Mouse (Mus musculus): ENCODE measurements at regions not wholly inside any gene's neighbourhood (a gene's known extent, or its start where the extent isn't known, plus 50 kb on each side); places are given as distances from the start of the nearest gene placed in this dataset.

DNA sequence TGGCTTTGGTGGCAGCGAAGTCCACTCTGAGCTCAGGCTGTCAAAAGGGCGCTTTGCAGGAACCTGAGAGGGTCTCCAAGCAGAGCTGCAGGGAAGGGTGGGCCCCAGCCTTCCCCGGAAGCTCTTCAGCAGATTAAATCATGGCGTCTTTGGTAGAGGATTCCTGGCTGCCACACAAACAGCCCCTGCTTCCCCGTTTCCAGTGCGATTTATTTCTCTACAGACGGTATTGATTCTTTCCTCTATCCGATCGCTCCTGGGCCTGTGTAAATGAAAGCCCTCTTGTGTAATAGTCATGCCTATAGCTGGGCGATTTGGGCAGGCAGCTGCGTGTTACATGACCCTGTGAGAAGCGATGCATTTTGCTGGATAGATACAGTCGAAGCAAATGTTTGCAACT, 897.8 kb upstream of the Car8 start:
- ATAC-seq (ENCODE audit: low FRiP score, low TSS enrichment) (no peak), DNase-seq (peak; percentile 43)

DNA sequence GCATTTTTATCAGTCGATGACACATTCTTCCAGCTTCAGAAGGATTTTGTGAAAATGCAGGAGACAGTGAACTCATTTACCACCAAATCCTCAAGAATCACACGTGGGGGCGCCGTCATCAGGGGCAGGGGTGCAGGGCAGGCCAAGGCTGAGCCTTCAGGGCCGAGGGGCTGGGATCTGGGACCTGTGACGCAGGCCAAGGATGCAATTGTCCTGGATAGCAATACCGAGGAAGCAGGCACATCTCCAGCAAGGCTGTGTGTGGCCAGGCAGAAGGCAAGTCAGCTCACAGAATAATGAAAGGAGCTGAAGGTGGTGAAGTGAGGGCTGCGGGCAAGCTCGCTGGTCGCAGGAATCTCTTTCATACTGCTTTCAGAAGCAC, 897.3 kb upstream of the Car8 start:
- Histone ChIP-seq H3K9ac (replicated peaks; ENCODE audit: low read length) (peak overlapping the region; percentile 49), H3K27ac (replicated peaks; ENCODE audit: low read depth, low read length) (peak overlapping the region; percentile 85), H3K36me3 (ENCODE audit: control insufficient read depth, insufficient read depth, low read length) (no peaks in the 10 kb centered on the region), H3K4me1 (ENCODE audit: control insufficient read depth, insufficient read depth, low read length) (peaks cover 7% of the 10 kb centered on the region; the same call in 1 of the 2 replicates), H3K27me3 (ENCODE audit: control insufficient read depth, insufficient read depth, low read length) (no peaks in the 10 kb centered on the region), H3K9me3 (ENCODE audit: control insufficient read depth, low read length) (no peaks in the 10 kb centered on the region), H3K4me2 (ENCODE audit: low read length) (peak overlapping the region; percentile 51), H3K4me3 (replicated peaks; ENCODE audit: low read depth, low read length) (peak overlapping the region; percentile 17)
- DNase-seq (peak; percentile 72), ATAC-seq (ENCODE audit: low FRiP score, low TSS enrichment) (peak; percentile 82)
- 3% methylated on average over 10 of the region's 10 CpGs for WGBS

More for the DNA sequence above, 897.8 kb upstream of the Car8 start:
- Histone ChIP-seq H3K9me3 (ENCODE audit: control insufficient read depth, low read length) (no peaks in the 10 kb centered on the region), H3K36me3 (ENCODE audit: control insufficient read depth, insufficient read depth, low read length) (no peaks in the 10 kb centered on the region), H3K4me3 (replicated peaks; ENCODE audit: low read depth, low read length) (no peak overlapping the region), H3K27ac (replicated peaks; ENCODE audit: low read depth, low read length) (peak overlapping the region; percentile 85), H3K4me2 (ENCODE audit: low read length) (peak overlapping the region; percentile 51), H3K4me1 (ENCODE audit: control insufficient read depth, insufficient read depth, low read length) (peaks cover 7% of the 10 kb centered on the region; the same call in 1 of the 2 replicates), H3K9ac (replicated peaks; ENCODE audit: low read length) (peak overlapping the region; percentile 49), H3K27me3 (ENCODE audit: control insufficient read depth, insufficient read depth, low read length) (no peaks in the 10 kb centered on the region)
- WGBS, result 49% methylated on average over 13 of the region's 13 CpGs

- Histone ChIP-seq H3K4me1 (ENCODE audit: control insufficient read depth, insufficient read depth, low read length) (peaks cover 7% of the 10 kb centered on the region; the same call in 1 of the 2 replicates), H3K4me2 (ENCODE audit: low read length) (peak overlapping the region; percentile 51), H3K36me3 (ENCODE audit: control insufficient read depth, insufficient read depth, low read length) (no peaks in the 10 kb centered on the region), H3K4me3 (replicated peaks; ENCODE audit: low read depth, low read length) (peak overlapping the region; percentile 17), H3K27ac (replicated peaks; ENCODE audit: low read depth, low read length) (peak overlapping the region; percentile 85), H3K27me3 (ENCODE audit: control insufficient read depth, insufficient read depth, low read length) (no peaks in the 10 kb centered on the region), H3K9ac (replicated peaks; ENCODE audit: low read length) (peak overlapping the region; percentile 49), H3K9me3 (ENCODE audit: control insufficient read depth, low read length) (no peaks in the 10 kb centered on the region)
- 9% methylated on average over 21 of the region's 21 CpGs for WGBS
- ATAC-seq (ENCODE audit: low FRiP score, low TSS enrichment) (peak; percentile 83), DNase-seq (peak; percentile 98)
Observed at GRCm38 (mm10) chr4:9135481-9136187, 896.8 kb upstream of the Car8 start.

DNA sequence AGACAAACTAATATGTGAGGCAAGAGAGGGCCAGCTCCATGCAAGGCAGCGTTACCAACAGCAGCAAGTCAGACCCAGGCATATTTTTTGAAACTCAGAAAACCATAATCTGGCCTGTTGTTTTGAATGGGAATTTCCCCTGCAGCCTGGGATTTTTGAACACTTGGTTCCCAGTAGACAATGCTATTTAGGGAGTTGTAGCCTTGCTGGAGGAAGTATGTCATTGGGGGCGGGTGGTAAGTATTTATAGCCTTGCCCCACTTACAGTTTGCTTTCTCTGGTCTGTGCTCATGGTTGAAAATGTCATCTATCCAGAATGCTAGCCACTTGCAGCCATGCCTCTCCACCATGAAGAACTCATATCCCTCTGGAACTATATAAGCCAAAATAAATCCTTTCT, 894.9 kb upstream of the Car8 start:
- 86% methylated on average over 2 of the region's 2 CpGs for WGBS
- H3K9me3 ChIP-seq (ENCODE audit: control insufficient read depth, low read length), result no peaks in the 10 kb centered on the region
- DNase-seq, result no peak
- no peak overlapping the region for H3K4me2 ChIP-seq (ENCODE audit: low read length)
- H3K27ac ChIP-seq (replicated peaks; ENCODE audit: low read depth, low read length), result no peak overlapping the region
- peaks cover 7% of the 10 kb centered on the region; the same call in 1 of the 2 replicates for H3K4me1 ChIP-seq (ENCODE audit: control insufficient read depth, insufficient read depth, low read length)
- no peak overlapping the region for H3K9ac ChIP-seq (replicated peaks; ENCODE audit: low read length)
- H3K4me3 ChIP-seq (replicated peaks; ENCODE audit: low read depth, low read length), result no peak overlapping the region
- ATAC-seq (ENCODE audit: low FRiP score, low TSS enrichment), result no peak
- H3K27me3 ChIP-seq (ENCODE audit: control insufficient read depth, insufficient read depth, low read length), result no peaks in the 10 kb centered on the region
- no peaks in the 10 kb centered on the region for H3K36me3 ChIP-seq (ENCODE audit: control insufficient read depth, insufficient read depth, low read length)

- DNase-seq, result peak; percentile 37
- Histone ChIP-seq H3K4me1 (ENCODE audit: control insufficient read depth, insufficient read depth, low read length) (peaks cover 7% of the 10 kb centered on the region; the same call in 1 of the 2 replicates), H3K4me3 (replicated peaks; ENCODE audit: low read depth, low read length) (no peak overlapping the region), H3K27ac (replicated peaks; ENCODE audit: low read depth, low read length) (no peak overlapping the region), H3K9me3 (ENCODE audit: control insufficient read depth, low read length) (no peaks in the 10 kb centered on the region), H3K4me2 (ENCODE audit: low read length) (no peak overlapping the region), H3K9ac (replicated peaks; ENCODE audit: low read length) (no peak overlapping the region), H3K27me3 (ENCODE audit: control insufficient read depth, insufficient read depth, low read length) (no peaks in the 10 kb centered on the region), H3K36me3 (ENCODE audit: control insufficient read depth, insufficient read depth, low read length) (no peaks in the 10 kb centered on the region)
- no peak for ATAC-seq (ENCODE audit: low FRiP score, low TSS enrichment)
- 54% methylated on average over 12 of the region's 12 CpGs for WGBS
Observed at GRCm38 (mm10) chr4:9132982-9133625, 894.3 kb upstream of the Car8 start.

DNA sequence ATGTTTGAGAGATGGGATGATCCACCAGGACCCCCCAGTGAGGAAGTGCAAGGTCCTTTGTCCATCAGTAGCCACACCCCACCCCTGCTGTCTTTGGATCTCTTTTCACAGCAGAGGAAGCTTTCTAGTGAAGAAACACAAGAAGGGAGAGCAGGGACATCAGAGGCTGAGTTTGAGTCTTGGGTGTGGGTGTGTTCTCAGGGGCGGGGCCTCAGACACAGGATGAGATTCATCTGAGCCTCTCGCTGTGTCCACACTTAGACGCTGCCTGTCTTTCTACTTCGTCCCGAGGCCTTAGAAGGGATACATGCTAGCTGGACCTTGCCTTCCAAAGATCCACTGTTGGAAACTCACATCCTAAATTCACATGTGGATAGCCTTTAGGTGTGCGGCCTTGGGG, 893.5 kb upstream of the Car8 start:
- Histone ChIP-seq H3K4me3 (replicated peaks; ENCODE audit: low read depth, low read length) (no peak overlapping the region), H3K36me3 (ENCODE audit: control insufficient read depth, insufficient read depth, low read length) (no peaks in the 10 kb centered on the region), H3K4me2 (ENCODE audit: low read length) (no peak overlapping the region), H3K9ac (replicated peaks; ENCODE audit: low read length) (no peak overlapping the region), H3K27ac (replicated peaks; ENCODE audit: low read depth, low read length) (no peak overlapping the region), H3K4me1 (ENCODE audit: control insufficient read depth, insufficient read depth, low read length) (peaks cover 7% of the 10 kb centered on the region; the same call in 1 of the 2 replicates), H3K9me3 (ENCODE audit: control insufficient read depth, low read length) (no peaks in the 10 kb centered on the region), H3K27me3 (ENCODE audit: control insufficient read depth, insufficient read depth, low read length) (no peaks in the 10 kb centered on the region)
- WGBS, result 87% methylated on average over 6 of the region's 6 CpGs
- no peak for DNase-seq
- no peak for ATAC-seq (ENCODE audit: low FRiP score, low TSS enrichment)

- H3K9me3 ChIP-seq (ENCODE audit: control insufficient read depth, low read length), result no peaks in the 10 kb centered on the region
- 72% methylated on average over 9 of the region's 9 CpGs for WGBS
- peaks cover 4% of the 10 kb centered on the region; the same call in 1 of the 2 replicates for H3K4me1 ChIP-seq (ENCODE audit: control insufficient read depth, insufficient read depth, low read length)
- no peak for ATAC-seq (ENCODE audit: low FRiP score, low TSS enrichment)
- H3K9ac ChIP-seq (replicated peaks; ENCODE audit: low read length), result no peak overlapping the region
- no peaks in the 10 kb centered on the region for H3K36me3 ChIP-seq (ENCODE audit: control insufficient read depth, insufficient read depth, low read length)
- no peak overlapping the region for H3K4me3 ChIP-seq (replicated peaks; ENCODE audit: low read depth, low read length)
- H3K4me2 ChIP-seq (ENCODE audit: low read length), result no peak overlapping the region
- H3K27me3 ChIP-seq (ENCODE audit: control insufficient read depth, insufficient read depth, low read length), result no peaks in the 10 kb centered on the region
- H3K27ac ChIP-seq (replicated peaks; ENCODE audit: low read depth, low read length), result no peak overlapping the region
- DNase-seq, result no peak
Observed at GRCm38 (mm10) chr4:9131610-9132009, 892.8 kb upstream of the Car8 start.

GRCm38 (mm10) chr4:9125236-9125963, 886.6 kb upstream of the Car8 start:
- H3K27ac ChIP-seq (replicated peaks; ENCODE audit: low read depth, low read length), result no peak overlapping the region
- H3K4me2 ChIP-seq (ENCODE audit: low read length), result no peak overlapping the region
- H3K9me3 ChIP-seq (ENCODE audit: control insufficient read depth, low read length), result no peaks in the 10 kb centered on the region
- no peaks in the 10 kb centered on the region for H3K4me1 ChIP-seq (ENCODE audit: control insufficient read depth, insufficient read depth, low read length)
- H3K9ac ChIP-seq (replicated peaks; ENCODE audit: low read length), result no peak overlapping the region
- DNase-seq, result peak; percentile 71
- ATAC-seq (ENCODE audit: low FRiP score, low TSS enrichment), result peak; percentile 48; the same call in 1 of the 2 replicates
- no peaks in the 10 kb centered on the region for H3K27me3 ChIP-seq (ENCODE audit: control insufficient read depth, insufficient read depth, low read length)
- no peaks in the 10 kb centered on the region for H3K36me3 ChIP-seq (ENCODE audit: control insufficient read depth, insufficient read depth, low read length)
- no peak overlapping the region for H3K4me3 ChIP-seq (replicated peaks; ENCODE audit: low read depth, low read length)
- 35% methylated on average over 11 of the region's 11 CpGs for WGBS
